Mouse (Mus musculus) cerebellum, adult 2 months (tissue): ENCODE measurements at regions not wholly inside any gene's neighbourhood (a gene's known extent, or its start where the extent isn't known, plus 50 kb on each side); places are given as distances from the start of the nearest gene placed in this dataset.
"Not testable (repeated sequence)": the region's sequence is repeated elsewhere in the genome, so short reads cannot be mapped to it uniquely, and the experiment has no call there.

Source experiments
- CTCF ChIP-seq: fragments of 200-500 bp; IDR thresholded peaks from 2 replicates; pipeline ENCODE4 v1.5.1; 2011; ENCODE audit warnings: low read depth, mild to moderate bottlenecking, control low read depth, low read length, moderate library complexity, borderline replicate concordance; ENCODE audit not compliant: insufficient read depth
- POLR2A ChIP-seq: fragments of 200-500 bp; IDR thresholded peaks from 2 replicates; pipeline ENCODE4 v1.6.1; 2011; ENCODE audit warnings: low read length, control low read depth, borderline replicate concordance; ENCODE audit not compliant: insufficient read depth

- TF ChIP-seq CTCF, POLR2A: not testable (repeated sequence)
Observed at GRCm38 (mm10) chr9:11107212-11107611, 202.6 kb upstream of the Cntn5 start.
